Mouse (Mus musculus) E14TG2a.4 (cell line): ENCODE results near the gene Socs7.
"Not testable (repeated sequence)": the region's sequence is repeated elsewhere in the genome, so short reads cannot be mapped to it uniquely, and the experiment has no call there.

Experiments used
- H3K27me3 ChIP-seq: 2 replicates; pipeline ENCODE4 v1.6.1; 2014; ENCODE audit warnings: low read length, control low read depth; ENCODE audit not compliant: insufficient read depth
- H3K36me3 ChIP-seq: 2 replicates; pipeline ENCODE4 v1.6.1; 2014; ENCODE audit warnings: low read length, control low read depth; ENCODE audit not compliant: insufficient read depth
- H3K4me1 ChIP-seq: replicated peaks from 2 replicates; pipeline ENCODE4 v1.6.1; 2014; ENCODE audit warnings: low read depth, low read length, control low read depth
- H3K4me3 ChIP-seq: replicated peaks from 2 replicates; pipeline ENCODE4 v1.5.1; 2014; ENCODE audit warnings: mild to moderate bottlenecking, low read length
- H3K9me3 ChIP-seq: 2 replicates; pipeline ENCODE4 v1.6.1; 2014; ENCODE audit warnings: low read length, control low read depth
- CTCF ChIP-seq: conservative IDR thresholded peaks from 2 replicates; pipeline ENCODE4 v1.5.1; 2014; ENCODE audit warnings: low read length
- NANOG ChIP-seq: IDR thresholded peaks from 2 replicates; pipeline ENCODE4 v1.6.1; 2014; ENCODE audit warnings: borderline replicate concordance, low read length, mixed read lengths
- POU5F1 ChIP-seq: IDR thresholded peaks from 2 replicates; pipeline ENCODE4 v1.6.1; 2014; ENCODE audit warnings: low read length, borderline replicate concordance

The Socs7 gene

GRCm38 (mm10) chr11:97361948-97362648, at the start of gene Socs7:
Gene Socs7, plus strand, starts transcription at chr11:97362551.
- peaks cover 37% of the 10 kb centered on the region for H3K4me1 ChIP-seq
- H3K4me3 ChIP-seq, result peak within 1 kb of the TSS; percentile 91
- H3K27me3 ChIP-seq, result peaks cover 12% of the 10 kb centered on the region
- H3K9me3 ChIP-seq, result no peaks in the 10 kb centered on the region
- TF ChIP-seq POU5F1 (no peak), NANOG (no peak), CTCF (no peak)
- peaks cover 13% of the 10 kb centered on the region for H3K36me3 ChIP-seq

GRCm38 (mm10) chr11:97312871-97313270, 49.5 kb upstream of the Socs7 start:
- Histone ChIP-seq H3K4me1 (peaks cover 59% of the 10 kb centered on the region), H3K36me3 (peaks cover 13% of the 10 kb centered on the region)
- H3K27me3 ChIP-seq, H3K4me3 ChIP-seq, H3K9me3 ChIP-seq: not testable (repeated sequence)

GRCm38 (mm10) chr11:97314110-97314509, 48.2 kb upstream of the Socs7 start:
- peaks cover 54% of the 10 kb centered on the region for H3K4me1 ChIP-seq
- no peak overlapping the region for H3K4me3 ChIP-seq
- no peaks in the 10 kb centered on the region for H3K27me3 ChIP-seq
- H3K9me3 ChIP-seq, result no peaks in the 10 kb centered on the region
- no peak for TF ChIP-seq POU5F1
- TF ChIP-seq CTCF, result peak; percentile 83
- no peak for TF ChIP-seq NANOG
- H3K36me3 ChIP-seq, result peaks cover 23% of the 10 kb centered on the region

GRCm38 (mm10) chr11:97314751-97315503, 47.4 kb upstream of the Socs7 start:
- H3K4me3 ChIP-seq, result peak overlapping the region; percentile 65
- no peaks in the 10 kb centered on the region for H3K27me3 ChIP-seq
- no peaks in the 10 kb centered on the region for H3K9me3 ChIP-seq
- H3K36me3 ChIP-seq, result peaks cover 29% of the 10 kb centered on the region
- peaks cover 54% of the 10 kb centered on the region for H3K4me1 ChIP-seq
- TF ChIP-seq NANOG, result no peak
- no peak for TF ChIP-seq CTCF
- no peak for TF ChIP-seq POU5F1

GRCm38 (mm10) chr11:97315504-97316503, 46.5 kb upstream of the Socs7 start, which contains the start of gene Mrpl45:
Gene Mrpl45, plus strand, starts transcription at chr11:97315716.
- Histone ChIP-seq H3K4me1 (peaks cover 53% of the 10 kb centered on the region), H3K36me3 (peaks cover 34% of the 10 kb centered on the region), H3K9me3 (no peaks in the 10 kb centered on the region), H3K27me3 (no peaks in the 10 kb centered on the region), H3K4me3 (peak within 1 kb of the TSS; percentile 89)
- TF ChIP-seq CTCF (no peak), NANOG (no peak), POU5F1 (no peak)

- no peaks in the 10 kb centered on the region for H3K27me3 ChIP-seq
- 0 out of 2 replicates have a peak overlapping the region, but pooled peaks have one; percentile 8 for H3K4me3 ChIP-seq
- peaks cover 71% of the 10 kb centered on the region for H3K36me3 ChIP-seq
- TF ChIP-seq CTCF, result no peak
- TF ChIP-seq POU5F1, result no peak
- TF ChIP-seq NANOG, result no peak
- no peaks in the 10 kb centered on the region for H3K9me3 ChIP-seq
- H3K4me1 ChIP-seq, result peaks cover 64% of the 10 kb centered on the region
These were observed 41.2 kb upstream of the Socs7 start for GRCm38 (mm10) chr11:97321197-97321596.

- Histone ChIP-seq H3K4me3 (peak overlapping the region; percentile 26; the same call in 1 of the 2 replicates), H3K36me3 (peaks cover 74% of the 10 kb centered on the region), H3K4me1 (peaks cover 64% of the 10 kb centered on the region)
- not testable (repeated sequence) for H3K27me3 ChIP-seq, H3K9me3 ChIP-seq
- TF ChIP-seq CTCF, result 0 out of 2 replicates have a peak, but pooled peaks have one; percentile 7
These were observed 40.3 kb upstream of the Socs7 start for GRCm38 (mm10) chr11:97321894-97322600.
